Mouse (Mus musculus) stomach, embryonic 14.5 days (tissue): ENCODE data around the gene Rab26. TPM values are rescaled to one million over a fixed set of nuclear protein-coding genes. Genes with fewer than 3 reads are reported as not detected.
A peak's percentile ranks its signal among the peaks of the same experiment; 100 is the strongest.

Experiments
- ATAC-seq: fragments of 200-750 bp; cut with Nextera tagmentation; 2 replicates; pipeline ENCODE4 v1.8.0; 2017; ENCODE audit warnings: low read depth, moderate TSS enrichment; ENCODE audit not compliant: insufficient number of reproducible peaks, insufficient read depth, low FRiP score
- H3K27ac ChIP-seq: fragments of 300-500 bp; sonication (generic); 2 replicates; pipeline ENCODE4 v1.5.1; 2014; ENCODE audit warnings: mild to moderate bottlenecking, low read length, moderate library complexity, mixed read lengths
- H3K27me3 ChIP-seq: fragments of 300-500 bp; sonication (generic); 2 replicates; pipeline ENCODE4 v1.6.1; 2014; ENCODE audit warnings: low read length, control low read depth, mixed read lengths; ENCODE audit not compliant: control insufficient read depth, insufficient read depth
- H3K36me3 ChIP-seq: fragments of 300-500 bp; sonication (generic); 2 replicates; pipeline ENCODE4 v1.6.1; 2014; ENCODE audit warnings: mild to moderate bottlenecking, control low read depth, low read length, moderate library complexity, mixed read lengths; ENCODE audit not compliant: control insufficient read depth, insufficient read depth
- H3K4me1 ChIP-seq: fragments of 300-500 bp; sonication (generic); 2 replicates; pipeline ENCODE4 v1.6.1; 2014; ENCODE audit warnings: low read length, control low read depth, mixed read lengths; ENCODE audit not compliant: control insufficient read depth, insufficient read depth
- H3K4me2 ChIP-seq: fragments of 300-500 bp; sonication (generic); replicated peaks from 2 replicates; pipeline ENCODE4 v1.6.1; 2014; ENCODE audit warnings: low read depth, low read length, control low read depth
- H3K4me3 ChIP-seq: fragments of 300-500 bp; sonication (generic); 2 replicates; pipeline ENCODE4 v1.5.1; 2014; ENCODE audit warnings: low read depth, low read length, control low read depth
- H3K9ac ChIP-seq: fragments of 300-500 bp; sonication (generic); replicated peaks from 2 replicates; pipeline ENCODE4 v1.6.1; 2014; ENCODE audit warnings: low read depth, mild to moderate bottlenecking, control low read depth, low read length, moderate library complexity, mixed read lengths
- H3K9me3 ChIP-seq: fragments of 300-500 bp; sonication (generic); 2 replicates; pipeline ENCODE4 v1.6.1; 2016; ENCODE audit warnings: low read depth, low read length, control low read depth; ENCODE audit not compliant: control insufficient read depth
- WGBS: fragments of 180-500 bp; shearing (Covaris S2); extraction: QIAGEN DNeasy Blood & Tissue Kit; methylation state at CpG from one replicate; pipeline ENCODE4 v1.1.7; 2014; 5-methylcytosine and 5-hydroxymethylcytosine counted together
- polyA plus RNA-seq: library from polyadenylated mRNA; unstranded; fragments of >200 nt; fragmentation: Nextera tagmentation; extraction: Ambion mirVana; gene quantifications from 2 replicates; pipeline ENCODE4 v1.2.1, GENCODE M21; 2014

The Rab26 gene
- polyA plus RNA-seq, 1 experiment from 2014 or later = 3.2 TPM

DNA sequence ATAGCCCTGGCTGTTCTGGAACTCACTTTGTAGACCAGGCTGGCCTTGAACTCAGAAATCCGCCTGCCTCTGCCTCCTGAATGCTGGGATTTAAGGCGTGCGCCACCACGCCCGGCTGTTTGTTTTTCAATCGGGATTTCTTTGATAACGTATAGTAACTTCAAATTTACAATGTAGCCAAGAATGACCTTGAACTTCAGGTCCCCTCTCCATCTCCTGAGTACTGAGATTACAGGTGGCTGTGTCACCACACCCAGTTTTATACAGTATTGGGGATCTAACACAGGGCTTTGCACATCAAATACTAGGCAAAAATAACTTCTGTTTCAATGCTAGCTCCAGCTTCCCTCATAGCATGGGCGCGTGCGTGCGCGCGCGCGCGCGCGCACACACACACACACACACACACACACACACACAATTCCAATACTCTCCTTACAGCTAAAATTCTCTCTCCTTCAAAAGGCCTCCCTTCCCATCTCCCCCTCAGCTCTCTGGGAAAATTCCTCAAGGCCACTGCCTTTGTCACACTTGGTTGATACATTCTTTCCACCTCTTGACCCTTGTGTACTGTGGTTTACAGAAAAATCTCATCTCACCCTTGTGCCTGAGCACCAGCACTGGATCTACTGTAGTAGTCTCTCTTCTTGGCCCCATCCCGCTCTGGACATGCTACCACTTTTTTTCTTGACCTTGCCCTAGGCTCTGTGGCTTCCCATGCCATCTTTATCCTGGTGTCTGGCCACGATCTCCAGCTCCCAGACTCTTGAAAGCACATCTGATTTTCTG lies 52.8 kb downstream of the Rab26 start:
- Histone ChIP-seq H3K9me3 (no peaks in the 10 kb centered on the region), H3K9ac (no peak overlapping the region), H3K4me1 (peaks cover 9% of the 10 kb centered on the region), H3K27ac (no peak overlapping the region), H3K27me3 (no peaks in the 10 kb centered on the region), H3K36me3 (peaks cover 10% of the 10 kb centered on the region), H3K4me2 (no peak overlapping the region), H3K4me3 (no peak overlapping the region)
- ATAC-seq = no peak
- 92% methylated on average over 20 of the region's 20 CpGs for WGBS

DNA sequence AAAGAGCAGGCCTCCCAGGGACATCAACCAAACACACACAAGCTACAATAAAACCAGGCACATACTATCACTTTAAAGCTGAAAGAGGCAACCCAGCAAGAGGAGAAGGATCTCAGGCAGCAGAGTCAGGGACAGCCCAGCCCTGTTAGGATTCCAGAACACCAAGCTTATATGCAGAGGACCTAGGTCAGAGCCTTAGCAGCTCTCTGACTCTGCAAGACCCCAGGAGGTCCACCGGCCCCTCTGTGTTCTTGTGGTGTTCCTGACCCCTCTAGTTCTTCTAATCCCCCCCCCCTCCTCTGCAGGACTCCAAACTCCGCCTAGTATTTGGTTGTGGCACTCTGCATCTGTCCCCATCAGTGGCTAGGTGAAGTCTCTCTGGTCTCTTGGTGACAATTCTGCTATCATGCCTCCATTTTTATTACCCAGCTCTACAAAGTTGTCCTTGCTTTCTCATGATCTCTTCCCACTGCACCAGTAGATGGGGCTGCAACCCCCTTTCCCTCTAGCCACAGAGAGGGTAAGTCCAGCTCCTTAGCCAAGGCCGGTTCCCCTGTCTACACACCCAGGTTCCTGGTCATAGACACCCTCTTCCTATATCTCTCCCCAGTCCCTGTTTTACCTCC lies 53.7 kb downstream of the Rab26 start:
- H3K27me3 ChIP-seq = no peaks in the 10 kb centered on the region
- no peak overlapping the region for H3K9ac ChIP-seq
- peak overlapping the region; percentile 12 for H3K4me2 ChIP-seq
- peak overlapping the region; percentile 46 for H3K27ac ChIP-seq
- no peak for ATAC-seq
- H3K4me1 ChIP-seq = peaks cover 6% of the 10 kb centered on the region
- H3K4me3 ChIP-seq = no peak overlapping the region
- WGBS = 45% methylated on average over 3 of the region's 3 CpGs
- peaks cover 18% of the 10 kb centered on the region for H3K36me3 ChIP-seq
- H3K9me3 ChIP-seq = no peaks in the 10 kb centered on the region

- peaks cover 22% of the 10 kb centered on the region for H3K36me3 ChIP-seq
- ATAC-seq = no peak
- H3K9me3 ChIP-seq = no peaks in the 10 kb centered on the region
- H3K27ac ChIP-seq = no peak overlapping the region
- H3K27me3 ChIP-seq = no peaks in the 10 kb centered on the region
- peak overlapping the region; percentile 32; the same call in 1 of the 2 replicates for H3K4me2 ChIP-seq
- 8% methylated on average over 1 of the region's 1 CpGs for WGBS
- H3K4me1 ChIP-seq = peaks cover 6% of the 10 kb centered on the region
- H3K4me3 ChIP-seq = peak overlapping the region; percentile 62
- no peak overlapping the region for H3K9ac ChIP-seq
Measured at GRCm38 (mm10) chr17:24479431-24479830, 54.6 kb downstream of the Rab26 start.

GRCm38 (mm10) chr17:24478663-24479380 lies 55.2 kb downstream of the Rab26 start, which contains the start of gene Mlst8:
Gene Mlst8, minus strand, starts transcription at chr17:24479078.
- Histone ChIP-seq H3K27ac (peak within 1 kb of the TSS; percentile 95), H3K9ac (peak within 1 kb of the TSS; percentile 51), H3K27me3 (no peaks in the 10 kb centered on the region), H3K4me3 (peak within 1 kb of the TSS; percentile 62), H3K36me3 (peaks cover 22% of the 10 kb centered on the region), H3K4me1 (peaks cover 6% of the 10 kb centered on the region), H3K4me2 (peak within 1 kb of the TSS; percentile 49), H3K9me3 (no peaks in the 10 kb centered on the region)
- peak; percentile 91 for ATAC-seq
- WGBS = under 1% methylated on average over 48 of the region's 48 CpGs

DNA sequence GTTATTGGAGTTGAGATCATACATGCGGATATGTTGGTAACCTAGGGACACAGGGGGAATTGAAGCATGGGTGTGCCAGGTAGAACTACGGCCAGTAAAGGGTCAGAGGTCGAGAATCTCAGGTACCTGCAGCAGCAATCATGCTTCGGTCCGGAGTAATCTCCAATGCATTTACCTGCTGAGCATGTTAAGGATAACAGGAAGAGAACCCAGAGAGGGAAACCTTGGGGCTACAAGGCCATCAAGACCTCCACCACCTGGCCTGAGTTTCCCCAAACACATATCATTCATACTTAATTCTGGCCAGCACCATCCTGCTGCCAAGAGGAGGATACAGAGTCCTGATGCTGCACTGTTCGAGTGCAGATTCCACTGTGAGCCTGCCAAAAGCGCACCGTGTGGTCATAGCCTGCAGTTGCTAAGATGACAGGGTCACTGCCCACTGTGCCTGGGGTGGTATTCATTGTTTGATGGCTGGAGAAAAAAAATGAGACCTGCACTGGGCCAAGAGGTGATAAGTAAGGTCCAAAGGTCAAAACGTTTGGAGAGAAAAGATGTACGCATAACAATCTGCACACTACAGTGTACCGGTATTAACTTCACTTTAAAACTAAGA lies 55.9 kb downstream of the Rab26 start:
- H3K27me3 ChIP-seq = no peaks in the 10 kb centered on the region
- peak overlapping the region; percentile 62 for H3K4me3 ChIP-seq
- peak overlapping the region; percentile 51 for H3K9ac ChIP-seq
- peaks cover 24% of the 10 kb centered on the region for H3K36me3 ChIP-seq
- H3K27ac ChIP-seq = no peak overlapping the region
- 42% methylated on average over 11 of the region's 11 CpGs for WGBS
- H3K4me2 ChIP-seq = peak overlapping the region; percentile 49
- peaks cover 11% of the 10 kb centered on the region for H3K4me1 ChIP-seq
- no peaks in the 10 kb centered on the region for H3K9me3 ChIP-seq
- ATAC-seq = peak; percentile 7; the same call in 1 of the 2 replicates

Other genes with a start within 250 kb of the Rab26 start
- not detected in 2 replicates for gene Abca17, start 183.1 kb downstream of the Rab26 start, polyA plus RNA-seq
- gene Abca3, start 182.3 kb downstream of the Rab26 start, polyA plus RNA-seq = 16.3 and 16.4 TPM in 2 replicates
- gene Rnps1, start 119.6 kb downstream of the Rab26 start, polyA plus RNA-seq = 254 and 265 TPM in 2 replicates
- 98.1 and 112 TPM in 2 replicates for gene Eci1, start 107.6 kb downstream of the Rab26 start, polyA plus RNA-seq
- gene Dnase1l2, start 91.1 kb downstream of the Rab26 start, polyA plus RNA-seq = 2.6 and 3.1 TPM in 2 replicates
- gene E4f1, start 63.9 kb downstream of the Rab26 start, polyA plus RNA-seq = 25.1 and 28.5 TPM in 2 replicates
- gene Pgp, start 63.8 kb downstream of the Rab26 start, polyA plus RNA-seq = 51.7 and 57.0 TPM in 2 replicates
- gene Bricd5, start 60.3 kb downstream of the Rab26 start, polyA plus RNA-seq = 0.56 TPM in 1 of 2 replicates, not detected in the other
- 39.7 and 46.2 TPM in 2 replicates for gene Mlst8, start 55.1 kb downstream of the Rab26 start, polyA plus RNA-seq
- gene Caskin1, start 45.6 kb downstream of the Rab26 start, polyA plus RNA-seq = 2.7 and 3.8 TPM in 2 replicates
- 87.6 and 97.3 TPM in 2 replicates for gene Traf7, start 6.3 kb downstream of the Rab26 start, polyA plus RNA-seq
- gene Pkd1, start 15.6 kb upstream of the Rab26 start, polyA plus RNA-seq = 27.3 and 35.9 TPM in 2 replicates
- 57.1 and 57.7 TPM in 2 replicates for gene Tsc2, start 98.4 kb upstream of the Rab26 start, polyA plus RNA-seq
- gene Nthl1, start 98.5 kb upstream of the Rab26 start, polyA plus RNA-seq = 18.1 and 19.6 TPM in 2 replicates
- 44.9 and 47.7 TPM in 2 replicates for gene Slc9a3r2, start 116.1 kb upstream of the Rab26 start, polyA plus RNA-seq
- gene Npw, start 124.2 kb upstream of the Rab26 start, polyA plus RNA-seq = 0.42 and 0.90 TPM in 2 replicates
- 24.8 and 26.5 TPM in 2 replicates for gene Zfp598, start 135.5 kb upstream of the Rab26 start, polyA plus RNA-seq
- 5.6 and 6.3 TPM in 2 replicates for gene Syngr3, start 155.7 kb upstream of the Rab26 start, polyA plus RNA-seq
- gene Gfer, start 161.9 kb upstream of the Rab26 start, polyA plus RNA-seq = 38.5 and 40.8 TPM in 2 replicates
- 3.2 and 3.8 TPM in 2 replicates for gene Noxo1, start 162.0 kb upstream of the Rab26 start, polyA plus RNA-seq
- 67.8 and 72.1 TPM in 2 replicates for gene Tbl3, start 173.4 kb upstream of the Rab26 start, polyA plus RNA-seq
- gene Rnf151, start 183.9 kb upstream of the Rab26 start, polyA plus RNA-seq = not detected in 2 replicates
- gene Rps2, start 183.9 kb upstream of the Rab26 start, polyA plus RNA-seq = 1,483 and 1,587 TPM in 2 replicates
- 226 and 259 TPM in 2 replicates for gene Ndufb10, start 190.3 kb upstream of the Rab26 start, polyA plus RNA-seq
- 0.26 TPM in 1 of 2 replicates, not detected in the other for gene Rpl3l, start 193.6 kb upstream of the Rab26 start, polyA plus RNA-seq
- 40.3 and 41.3 TPM in 2 replicates for gene Msrb1, start 202.4 kb upstream of the Rab26 start, polyA plus RNA-seq
- gene Hs3st6, start 218.8 kb upstream of the Rab26 start, polyA plus RNA-seq = 1.1 and 1.5 TPM in 2 replicates